Mouse (Mus musculus) liver, adult 2 months (tissue): Measurements from ENCODE around the gene Hibch. TPM values are rescaled to one million over a fixed set of nuclear protein-coding genes. Genes with fewer than 3 reads are reported as not detected.

ENCODE experiments used
- DNase-seq: peaks from one replicate; pipeline ENCODE4 v3.0.0-alpha.2; 2011; ENCODE audit warnings: low read depth, low spot score; ENCODE audit errors: extremely low read depth
- H3K27ac ChIP-seq: fragments of 200-500 bp; replicated peaks from 2 replicates; pipeline ENCODE4 v1.5.1; 2012; ENCODE audit warnings: low read depth, mild to moderate bottlenecking, control low read depth, inconsistent platforms, low read length; ENCODE audit not compliant: insufficient read depth
- H3K27me3 ChIP-seq: fragments of 200-500 bp; 2 replicates; pipeline ENCODE4 v1.6.1; 2012; ENCODE audit warnings: mild to moderate bottlenecking, moderate library complexity, low read length, inconsistent platforms; ENCODE audit not compliant: control insufficient read depth, insufficient read depth
- H3K36me3 ChIP-seq: fragments of 200-500 bp; 2 replicates; pipeline ENCODE4 v1.6.1; 2012; ENCODE audit warnings: low read length, inconsistent platforms; ENCODE audit not compliant: control insufficient read depth, insufficient read depth
- H3K4me1 ChIP-seq: fragments of 200-500 bp; 2 replicates; pipeline ENCODE4 v1.6.1; 2011; ENCODE audit warnings: low read length; ENCODE audit not compliant: control insufficient read depth, insufficient read depth
- H3K4me3 ChIP-seq: fragments of 200-500 bp; 2 replicates; pipeline ENCODE4 v1.5.1; 2011; ENCODE audit warnings: low read depth, mild to moderate bottlenecking, control low read depth, low read length, moderate library complexity; ENCODE audit not compliant: insufficient read depth
- H3K79me2 ChIP-seq: fragments of 200-500 bp; 2 replicates; pipeline ENCODE4 v1.6.1; 2012; ENCODE audit warnings: inconsistent platforms, mild to moderate bottlenecking, low read length, moderate library complexity; ENCODE audit not compliant: control insufficient read depth, insufficient read depth
- H3K9ac ChIP-seq: fragments of 200-500 bp; 2 replicates; pipeline ENCODE4 v1.6.1; 2012; ENCODE audit warnings: low read depth, mild to moderate bottlenecking, control low read depth, inconsistent platforms, low read length
- CTCF ChIP-seq: fragments of 200-500 bp; IDR thresholded peaks from 2 replicates; pipeline ENCODE4 v1.5.1; 2011; ENCODE audit warnings: low read depth, low read length, control low read depth
- POLR2A ChIP-seq: fragments of 200-500 bp; IDR thresholded peaks from 2 replicates; pipeline ENCODE4 v1.6.1; 2011; ENCODE audit warnings: low read length, control low read depth; ENCODE audit not compliant: insufficient read depth; ENCODE audit errors: extremely low read depth
- WGBS: fragments of 180-500 bp; shearing (Covaris S2); methylation state at CpG from one replicate; pipeline ENCODE4 v1.1.7; 2018; 5-methylcytosine and 5-hydroxymethylcytosine counted together
- polyA plus RNA-seq: library from polyadenylated mRNA; depleted of rRNA; stranded (reverse); fragments of >200 nt; gene quantifications from 2 replicates; pipeline ENCODE4 v1.2.3, GENCODE M21; 2012; rRNA removed
- total RNA-seq: library from RNA; depleted of rRNA; stranded (reverse); fragments of >200 nt; gene quantifications from 2 replicates; pipeline ENCODE4 v1.2.3, GENCODE M21; 2014; rRNA removed

Gene Hibch
- total and polyA plus RNA-seq, 2 experiments: 53.3 to 123 TPM

DNA sequence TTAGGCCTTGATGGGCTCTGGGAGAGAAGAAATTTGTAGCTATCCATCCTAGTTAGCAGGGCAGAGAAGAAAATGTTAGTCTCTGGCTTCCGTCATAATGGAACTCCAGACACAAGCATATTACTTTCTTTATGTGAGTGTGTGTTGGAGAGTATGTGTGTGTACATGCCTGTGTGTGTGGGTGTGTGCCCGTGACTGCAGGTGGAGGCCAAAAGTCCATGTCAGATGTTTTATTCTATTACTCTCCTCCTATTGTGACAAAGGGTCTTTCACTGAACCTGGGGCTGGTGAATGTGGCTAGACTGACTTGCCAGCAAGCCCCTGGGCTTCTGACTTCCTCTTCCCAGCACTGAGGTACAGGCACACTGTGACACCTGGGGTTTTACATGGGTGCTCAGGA, 109.7 kb downstream of the Hibch start:
- Histone ChIP-seq H3K9ac (no peak overlapping the region), H3K27ac (no peak overlapping the region), H3K4me1 (peaks cover 6% of the 10 kb centered on the region), H3K27me3 (peaks cover 7% of the 10 kb centered on the region), H3K4me3 (no peak overlapping the region), H3K79me2 (no peaks in the 10 kb centered on the region), H3K36me3 (no peaks in the 10 kb centered on the region)
- TF ChIP-seq POLR2A (no peak), CTCF (no peak)
- no peak for DNase-seq
- WGBS: 77% methylated on average over 2 of the region's 2 CpGs

DNA sequence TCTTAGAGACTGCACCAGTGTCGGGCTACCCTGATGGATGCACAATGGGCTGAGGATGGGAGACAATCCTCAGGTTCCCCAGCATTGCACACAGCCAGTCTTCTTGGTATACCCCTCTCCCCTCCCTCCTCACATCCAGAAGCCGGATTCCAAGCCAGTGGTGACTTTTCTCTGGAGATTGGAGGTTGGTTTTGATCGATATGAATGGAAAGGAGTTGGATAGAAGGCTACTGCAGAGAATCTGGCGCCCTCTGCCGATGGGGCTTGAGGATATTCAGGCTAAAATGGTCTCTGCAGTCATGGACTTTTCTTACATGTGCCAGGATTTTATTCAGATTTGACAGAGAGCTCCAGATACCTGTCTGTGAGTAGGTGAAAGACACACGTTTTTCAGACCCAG, 110.4 kb downstream of the Hibch start:
- Histone ChIP-seq H3K27me3 (peaks cover 7% of the 10 kb centered on the region), H3K27ac (no peak overlapping the region), H3K79me2 (no peaks in the 10 kb centered on the region), H3K9ac (no peak overlapping the region), H3K4me3 (no peak overlapping the region), H3K36me3 (no peaks in the 10 kb centered on the region), H3K4me1 (peaks cover 6% of the 10 kb centered on the region)
- TF ChIP-seq POLR2A: no peak
- TF ChIP-seq CTCF: peak; percentile 70; the same call in 1 of the 2 replicates
- 22% methylated on average over 6 of the region's 6 CpGs for WGBS
- DNase-seq: peak; percentile 36

DNA sequence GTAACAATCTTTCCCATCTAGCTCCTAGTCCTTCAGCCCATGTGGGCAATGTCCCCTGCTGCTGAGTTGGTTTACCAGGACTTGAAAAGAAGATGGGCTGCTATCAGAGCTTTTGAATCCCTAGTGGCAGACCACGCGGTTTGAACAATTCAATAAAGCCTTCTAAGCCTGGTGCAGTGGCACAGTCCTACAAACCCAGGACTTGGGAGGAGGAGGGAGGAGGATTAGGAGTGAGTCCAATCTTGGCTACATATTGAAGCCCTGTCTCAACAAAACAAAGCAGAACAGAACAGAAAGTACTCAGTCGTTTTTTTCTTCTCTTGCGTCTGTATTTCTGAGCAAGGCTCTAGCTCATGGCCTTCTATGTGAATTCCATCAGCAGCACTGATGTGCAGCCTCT, 112.0 kb downstream of the Hibch start:
- Histone ChIP-seq H3K27ac (no peak overlapping the region), H3K36me3 (no peaks in the 10 kb centered on the region), H3K4me1 (peaks cover 6% of the 10 kb centered on the region; the same call in 1 of the 2 replicates), H3K27me3 (peaks cover 7% of the 10 kb centered on the region), H3K4me3 (no peak overlapping the region), H3K9ac (no peak overlapping the region), H3K79me2 (no peaks in the 10 kb centered on the region)
- no peak for TF ChIP-seq POLR2A
- TF ChIP-seq CTCF: no peak
- WGBS: 69% methylated on average over 4 of the region's 4 CpGs
- DNase-seq: no peak

DNA sequence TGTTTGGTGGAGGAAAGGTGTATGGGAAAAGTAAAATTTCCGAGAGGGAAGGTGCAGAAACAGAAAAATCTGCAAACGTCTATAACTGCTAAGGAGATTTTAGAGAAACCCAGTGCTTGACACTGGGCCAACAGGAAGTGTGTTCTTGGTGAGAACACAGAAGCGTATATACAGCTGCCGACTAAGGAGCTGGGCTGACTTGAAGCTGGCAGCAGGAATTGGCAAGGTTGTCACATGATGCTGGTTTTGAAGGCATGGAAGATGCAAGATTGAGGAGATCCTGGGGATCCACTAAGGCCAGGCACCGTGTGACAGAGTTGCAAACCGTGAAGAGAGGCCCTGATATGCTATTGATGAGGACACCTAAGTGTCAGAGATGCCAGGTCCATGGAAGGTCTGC, 115.5 kb downstream of the Hibch start:
- 65% methylated on average over 6 of the region's 6 CpGs for WGBS
- no peaks in the 10 kb centered on the region for H3K4me1 ChIP-seq
- H3K9ac ChIP-seq: no peak overlapping the region
- H3K4me3 ChIP-seq: no peak overlapping the region
- no peak overlapping the region for H3K27ac ChIP-seq
- H3K36me3 ChIP-seq: no peaks in the 10 kb centered on the region
- H3K79me2 ChIP-seq: no peaks in the 10 kb centered on the region
- no peak for DNase-seq
- no peaks in the 10 kb centered on the region for H3K27me3 ChIP-seq
- TF ChIP-seq POLR2A: no peak

DNA sequence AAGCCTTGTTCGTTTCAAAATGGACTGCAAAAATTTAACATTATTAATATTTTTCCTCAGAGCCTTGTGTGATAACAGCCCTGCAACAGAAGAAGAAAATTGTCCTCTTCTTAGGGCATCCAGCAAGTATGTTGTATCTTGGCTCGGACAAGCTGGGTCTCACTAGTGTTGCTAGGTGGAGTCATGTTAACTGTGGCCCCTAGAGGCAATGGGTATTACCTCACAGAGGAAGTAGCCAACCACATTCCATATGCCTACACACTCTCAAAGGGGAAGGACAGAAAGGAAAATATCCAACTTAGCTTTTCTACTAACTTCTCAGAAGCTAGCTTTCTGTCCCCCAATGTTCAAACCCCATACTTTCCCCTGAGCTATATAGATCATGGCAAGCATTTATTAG, 118.4 kb downstream of the Hibch start:
- Histone ChIP-seq H3K4me1 (no peaks in the 10 kb centered on the region), H3K27ac (no peak overlapping the region), H3K36me3 (no peaks in the 10 kb centered on the region), H3K4me3 (no peak overlapping the region), H3K79me2 (no peaks in the 10 kb centered on the region), H3K27me3 (no peaks in the 10 kb centered on the region), H3K9ac (no peak overlapping the region)
- 84% methylated on average over 2 of the region's 2 CpGs for WGBS
- TF ChIP-seq CTCF: no peak
- no peak for TF ChIP-seq POLR2A
- DNase-seq: no peak

DNA sequence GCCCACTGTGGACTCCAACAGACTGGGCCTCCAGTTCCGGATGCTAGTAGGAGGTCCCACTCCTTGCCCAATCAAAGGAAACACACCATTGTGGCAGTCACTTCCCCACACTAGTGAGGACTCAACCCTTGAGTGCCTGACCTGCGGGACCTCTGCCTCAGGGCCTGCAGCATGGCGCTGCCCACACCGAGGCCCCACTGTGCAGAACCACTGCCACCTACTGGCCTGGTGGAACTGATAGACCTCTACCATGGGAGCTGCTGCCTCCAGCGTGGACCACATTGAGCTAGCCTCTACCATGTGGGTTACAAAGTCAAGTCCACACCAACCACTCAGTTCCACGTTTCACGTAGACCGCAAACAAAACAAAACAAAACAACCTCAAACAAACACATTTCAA, 119.9 kb downstream of the Hibch start:
- no peak for DNase-seq
- H3K4me3 ChIP-seq: no peak overlapping the region
- H3K4me1 ChIP-seq: no peaks in the 10 kb centered on the region
- H3K79me2 ChIP-seq: no peaks in the 10 kb centered on the region
- no peak overlapping the region for H3K27ac ChIP-seq
- TF ChIP-seq CTCF (no peak), POLR2A (no peak)
- no peaks in the 10 kb centered on the region for H3K27me3 ChIP-seq
- H3K9ac ChIP-seq: no peak overlapping the region
- WGBS: 85% methylated on average over 8 of the region's 8 CpGs
- no peaks in the 10 kb centered on the region for H3K36me3 ChIP-seq

Other genes starting within 250 kb of the Hibch start
- 1.1 and 1.3 TPM in 2 replicates for gene Nemp2, start 214.2 kb upstream of the Hibch start, total RNA-seq
- 0.30 and 0.70 TPM in 2 replicates for gene Nemp2, start 214.2 kb upstream of the Hibch start, polyA plus RNA-seq
- gene Mfsd6, start 117.5 kb upstream of the Hibch start, total RNA-seq: 5.1 and 5.8 TPM in 2 replicates
- 2.9 and 3.7 TPM in 2 replicates for gene Mfsd6, start 117.5 kb upstream of the Hibch start, polyA plus RNA-seq
- 5.4 and 7.3 TPM in 2 replicates for gene Inpp1, start 27.2 kb upstream of the Hibch start, total RNA-seq
- gene Inpp1, start 27.2 kb upstream of the Hibch start, polyA plus RNA-seq: 4.1 and 5.6 TPM in 2 replicates
- not detected in 2 replicates for gene 1700019D03Rik, start 175.2 kb downstream of the Hibch start, total RNA-seq
- not detected in 2 replicates for gene 1700019D03Rik, start 175.2 kb downstream of the Hibch start, polyA plus RNA-seq
- gene Mstn, start 216.7 kb downstream of the Hibch start, total RNA-seq: not detected in 2 replicates
- not detected in 2 replicates for gene Mstn, start 216.7 kb downstream of the Hibch start, polyA plus RNA-seq